Mouse (Mus musculus) ES-E14 (cell line): ENCODE results near the gene Hipk2.

Experiments
- CHD2 ChIP-seq: IDR thresholded peaks from 2 replicates; pipeline ENCODE4 v1.6.1; 2014; ENCODE audit warnings: mild to moderate bottlenecking, low read depth, low read length, inconsistent platforms
- HCFC1 ChIP-seq: IDR thresholded peaks from 2 replicates; pipeline ENCODE4 v1.6.1; 2012; ENCODE audit warnings: low read length, inconsistent platforms, borderline replicate concordance; ENCODE audit not compliant: insufficient read depth
- MAFK ChIP-seq: IDR thresholded peaks from 2 replicates; pipeline ENCODE4 v1.6.1; 2014; ENCODE audit warnings: mild to moderate bottlenecking, low read depth, low read length, inconsistent platforms; ENCODE audit not compliant: insufficient read depth
- ZC3H11A ChIP-seq: IDR thresholded peaks from 2 replicates; pipeline ENCODE4 v1.6.1; 2012; ENCODE audit warnings: low read depth, mild to moderate bottlenecking, inconsistent platforms, low read length, borderline replicate concordance
- ZNF384 ChIP-seq: IDR thresholded peaks from 2 replicates; pipeline ENCODE4 v1.6.1; 2012; ENCODE audit warnings: low read depth, low read length, inconsistent platforms

GRCm38 (mm10) chr6:38762006-38762405 lies 114.0 kb downstream of the Hipk2 start:
- TF ChIP-seq ZC3H11A (no peak), CHD2 (no peak), MAFK (no peak), ZNF384 (no peak), HCFC1 (no peak)
